Mouse (Mus musculus) gastrocnemius, postnatal 25 days (tissue): ENCODE measurements around the gene Ndst2. TPM values are rescaled to one million over a fixed set of nuclear protein-coding genes. Genes with fewer than 3 reads are reported as not detected.

Experiments used
- DNase-seq: peaks from one replicate; pipeline ENCODE4 v3.0.0; 2022
- long read RNA-seq, 2 experiments: library from polyadenylated mRNA; stranded (forward); transcript quantifications; one replicate each; pipeline ENCODE4 v2.0.0; 2021
- total RNA-seq, 2 experiments: library from RNA; stranded (reverse); gene quantifications; 1 replicate in 1 of 2; 2 replicates in 1 of 2; pipeline ENCODE4 v1.2.3; 2021

The Ndst2 gene
- total RNA-seq, result 1 to 10 TPM; 6.0 to 6.6 TPM
- long read RNA-seq, experiment 1, partial matches to known transcripts, result 0 of 3 reads
- long read RNA-seq, experiment 1, other reads (novel, unspliced or antisense), result 2 of 3 reads
- long read RNA-seq, experiment 2, partial matches to known transcripts, result 2 of 2 reads
- long read RNA-seq, experiment 2, other reads (novel, unspliced or antisense), result 0 of 2 reads

GRCm38 (mm10) chr14:20733952-20734774 is at the start of gene Ndst2:
Gene Ndst2, minus strand, starts transcription at chr14:20734562.
- peak; percentile 91 for DNase-seq

- DNase-seq, result no peak
These were observed 49.2 kb upstream of the Ndst2 start for GRCm38 (mm10) chr14:20783526-20783925.

GRCm38 (mm10) chr14:20782860-20783259 is 48.5 kb upstream of the Ndst2 start:
- no peak for DNase-seq

GRCm38 (mm10) chr14:20780217-20780616 is 45.9 kb upstream of the Ndst2 start:
- DNase-seq, result no peak

GRCm38 (mm10) chr14:20778496-20778895 is 44.1 kb upstream of the Ndst2 start:
- DNase-seq, result no peak

- no peak for DNase-seq
These were observed 41.3 kb upstream of the Ndst2 start for GRCm38 (mm10) chr14:20775661-20776060.

- DNase-seq, result peak; percentile 43
These were observed 39.0 kb upstream of the Ndst2 start for GRCm38 (mm10) chr14:20773410-20773809.

GRCm38 (mm10) chr14:20772808-20773207 is 38.4 kb upstream of the Ndst2 start:
- no peak for DNase-seq

GRCm38 (mm10) chr14:20771941-20772340 is 37.6 kb upstream of the Ndst2 start:
- DNase-seq, result no peak

- no peak for DNase-seq
These were observed 34.2 kb upstream of the Ndst2 start for GRCm38 (mm10) chr14:20768581-20768980.

GRCm38 (mm10) chr14:20767936-20768335 is 33.6 kb upstream of the Ndst2 start:
- DNase-seq, result no peak

- DNase-seq, result peak; percentile 83
These were observed 31.4 kb upstream of the Ndst2 start for GRCm38 (mm10) chr14:20765642-20766258.

- DNase-seq, result no peak
These were observed 30.6 kb upstream of the Ndst2 start for GRCm38 (mm10) chr14:20764942-20765341.

- DNase-seq, result no peak
These were observed 24.5 kb upstream of the Ndst2 start for GRCm38 (mm10) chr14:20758768-20759435.

- peak; percentile 38 for DNase-seq
These were observed 23.1 kb upstream of the Ndst2 start for GRCm38 (mm10) chr14:20757370-20757907.

- no peak for DNase-seq
These were observed 19.4 kb upstream of the Ndst2 start for GRCm38 (mm10) chr14:20753792-20754191.

GRCm38 (mm10) chr14:20750503-20750902 is 16.1 kb upstream of the Ndst2 start:
- no peak for DNase-seq

GRCm38 (mm10) chr14:20749494-20750051 is 15.2 kb upstream of the Ndst2 start:
- DNase-seq, result no peak

- DNase-seq, result no peak
These were observed 14.0 kb upstream of the Ndst2 start for GRCm38 (mm10) chr14:20748388-20748787.

- DNase-seq, result no peak
These were observed 12.6 kb upstream of the Ndst2 start for GRCm38 (mm10) chr14:20746935-20747334.

GRCm38 (mm10) chr14:20743614-20744013 is 9.3 kb upstream of the Ndst2 start:
- DNase-seq, result no peak

- no peak for DNase-seq
These were observed 6.9 kb upstream of the Ndst2 start for GRCm38 (mm10) chr14:20741301-20741700.
